Mouse (Mus musculus) lung, adult 2 months (tissue): ENCODE data around the gene Samt3.

Experiments
- CTCF ChIP-seq: fragments of 200-500 bp; IDR thresholded peaks from 2 replicates; pipeline ENCODE4 v1.5.1; 2011; ENCODE audit warnings: mild to moderate bottlenecking, low read length, control low read depth; ENCODE audit not compliant: insufficient read depth
- POLR2A ChIP-seq: fragments of 200-500 bp; IDR thresholded peaks from 2 replicates; pipeline ENCODE4 v1.6.1; 2011; ENCODE audit warnings: low read depth, mild to moderate bottlenecking, control low read depth, low read length, borderline replicate concordance; ENCODE audit errors: extremely low read depth

DNA sequence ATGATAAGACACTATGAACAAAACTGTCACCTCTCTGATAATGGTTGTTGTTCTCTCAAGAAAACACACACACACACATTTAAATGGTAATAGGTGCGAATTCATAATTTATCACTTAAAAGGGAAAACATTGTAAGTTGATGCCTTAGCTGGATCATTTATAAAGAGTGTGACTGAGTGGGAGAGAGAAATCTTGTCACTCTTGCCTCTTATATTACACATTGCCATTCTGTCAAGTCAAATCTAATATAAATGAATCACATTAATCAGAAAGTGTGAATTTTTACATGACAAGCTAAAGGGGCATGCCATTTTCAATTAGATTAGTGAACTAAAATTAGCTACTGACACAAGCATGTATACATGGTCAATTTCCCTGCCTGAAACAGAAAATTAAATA is 44.7 kb downstream of the Samt3 start:
- no peak for TF ChIP-seq POLR2A
- no peak for TF ChIP-seq CTCF
